Mouse (Mus musculus) frontal cortex, adult (tissue): ENCODE data around the gene Olfr1151.

Experiments used
- ATAC-seq: cut with Nextera tagmentation; 2 replicates; pipeline ENCODE4 v1.9.2; 2017; ENCODE audit warnings: mild to moderate bottlenecking, moderate library complexity, mixed read lengths; ENCODE audit not compliant: low TSS enrichment

The Olfr1151 gene

GRCm38 (mm10) chr2:87855562-87855961, at the start of gene Olfr1151:
Olfr1151 (plus strand) TSS chr2:87855862.
- no peak for ATAC-seq

- no peak for ATAC-seq
Observed at GRCm38 (mm10) chr2:87809522-87809921, 46.1 kb upstream of the Olfr1151 start, which contains the start of gene Olfr1145. Olfr1145 (plus strand) TSS chr2:87809822.

- no peak for ATAC-seq
Observed at GRCm38 (mm10) chr2:87830233-87830632, 25.4 kb upstream of the Olfr1151 start, which contains the start of gene Olfr1148. Olfr1148 (plus strand) TSS chr2:87830533.

GRCm38 (mm10) chr2:87843693-87844092, 12.0 kb upstream of the Olfr1151 start, which contains the start of gene Olfr1150-ps1:
Olfr1150-ps1 (plus strand) TSS chr2:87843993.
- no peak for ATAC-seq

GRCm38 (mm10) chr2:87866192-87866591, 10.5 kb downstream of the Olfr1151 start, which contains the start of gene Olfr1152:
Olfr1152 (plus strand) TSS chr2:87866492.
- ATAC-seq = no peak

- ATAC-seq = no peak
Observed at GRCm38 (mm10) chr2:87894662-87895061, 39.0 kb downstream of the Olfr1151 start, which contains the start of gene Olfr1153. Olfr1153 (plus strand) TSS chr2:87894962.

GRCm38 (mm10) chr2:87905066-87905465, 49.4 kb downstream of the Olfr1151 start, which contains the start of gene Olfr1154:
Olfr1154 (minus strand) TSS chr2:87905166.
- no peak for ATAC-seq
